Mouse (Mus musculus): ENCODE data around the gene Pex12.

- TF ChIP-seq CTCF (conservative IDR thresholded peaks at IDR 0.05; ENCODE audit: low read length) (no peak), NANOG (IDR thresholded peaks at IDR 0.05; ENCODE audit: borderline replicate concordance, low read length) (no peak), POU5F1 (IDR thresholded peaks at IDR 0.05; ENCODE audit: borderline replicate concordance, low read length) (no peak)
These were observed 10.1 kb upstream of the Pex12 start for GRCm38 (mm10) chr11:83312471-83312870.
